Mouse (Mus musculus) kidney, adult 8-10 months (tissue): ENCODE results near the gene Slc6a16.

Experiments used
- DNase-seq, 2 experiments: peaks; one replicate each; pipeline ENCODE4 v3.0.0; 2022

Gene Slc6a16

GRCm38 (mm10) chr7:45240633-45241388, at the start of gene Slc6a16:
TSS of gene Slc6a16 (plus strand) at chr7:45241085.
- DNase-seq = peak in 1 of 2 experiments; percentile 45

- no peak for DNase-seq
These were observed 49.7 kb upstream of the Slc6a16 start for GRCm38 (mm10) chr7:45191161-45191560.

- no peak for DNase-seq
These were observed 49.0 kb upstream of the Slc6a16 start for GRCm38 (mm10) chr7:45191803-45192363.

GRCm38 (mm10) chr7:45192585-45193310, 48.1 kb upstream of the Slc6a16 start:
- DNase-seq = no peak

- no peak for DNase-seq
These were observed 47.5 kb upstream of the Slc6a16 start for GRCm38 (mm10) chr7:45193406-45193805.

GRCm38 (mm10) chr7:45193871-45194785, 46.8 kb upstream of the Slc6a16 start:
- no peak for DNase-seq

GRCm38 (mm10) chr7:45195341-45196175, 45.3 kb upstream of the Slc6a16 start:
- DNase-seq = no peak

GRCm38 (mm10) chr7:45196176-45196535, 44.7 kb upstream of the Slc6a16 start:
- no peak for DNase-seq

- DNase-seq = no peak
These were observed 43.9 kb upstream of the Slc6a16 start for GRCm38 (mm10) chr7:45196994-45197393.

GRCm38 (mm10) chr7:45198435-45198834, 42.5 kb upstream of the Slc6a16 start:
- peak; percentile 54 to 78 for DNase-seq

- no peak for DNase-seq
These were observed 41.9 kb upstream of the Slc6a16 start for GRCm38 (mm10) chr7:45198961-45199360.

GRCm38 (mm10) chr7:45202654-45203053, 38.2 kb upstream of the Slc6a16 start:
- DNase-seq = no peak

- peak; percentile 82 to 84 for DNase-seq
These were observed 36.3 kb upstream of the Slc6a16 start, which contains the start of gene Ccdc155 for GRCm38 (mm10) chr7:45204380-45205143. TSS of gene Ccdc155 (minus strand) at chr7:45204892.

- DNase-seq = no peak
These were observed 32.6 kb upstream of the Slc6a16 start for GRCm38 (mm10) chr7:45208260-45208659.

GRCm38 (mm10) chr7:45211070-45211469, 29.8 kb upstream of the Slc6a16 start:
- DNase-seq = no peak

GRCm38 (mm10) chr7:45211851-45212251, 29.0 kb upstream of the Slc6a16 start, which contains the start of gene Dkkl1:
TSS of gene Dkkl1 (minus strand) at chr7:45212147.
- DNase-seq = no peak

GRCm38 (mm10) chr7:45212356-45212755, 28.5 kb upstream of the Slc6a16 start:
- DNase-seq = no peak

- DNase-seq = no peak
These were observed 27.2 kb upstream of the Slc6a16 start for GRCm38 (mm10) chr7:45213708-45214107.

GRCm38 (mm10) chr7:45215673-45216441, 25.0 kb upstream of the Slc6a16 start, which contains the start of gene Tead2:
TSS of gene Tead2 (plus strand) at chr7:45215753.
- peak in 1 of 2 experiments; percentile 15 for DNase-seq
